Mouse (Mus musculus): ENCODE data around the gene Ccdc71.

- TF ChIP-seq CTCF (IDR thresholded peaks at IDR 0.05; ENCODE audit: low read depth) (no peak), EP300 (IDR thresholded peaks at IDR 0.05; ENCODE audit: low read depth) (no peak)
Observed at GRCm38 (mm10) chr9:108484021-108484420, 23.7 kb downstream of the Ccdc71 start.

Measured in heart, postnatal 0 days (tissue).